Mouse (Mus musculus) spleen, postnatal 14 days (tissue): ENCODE measurements around the gene Gm28053.
A peak's percentile ranks its signal among the peaks of the same experiment; 100 is the strongest.

Source experiments
- DNase-seq, 2 experiments: peaks; one replicate each; pipeline ENCODE4 v3.0.0; 2021 to 2022; ENCODE audit warnings: low spot score in 2 of 2

Gene Gm28053

DNA sequence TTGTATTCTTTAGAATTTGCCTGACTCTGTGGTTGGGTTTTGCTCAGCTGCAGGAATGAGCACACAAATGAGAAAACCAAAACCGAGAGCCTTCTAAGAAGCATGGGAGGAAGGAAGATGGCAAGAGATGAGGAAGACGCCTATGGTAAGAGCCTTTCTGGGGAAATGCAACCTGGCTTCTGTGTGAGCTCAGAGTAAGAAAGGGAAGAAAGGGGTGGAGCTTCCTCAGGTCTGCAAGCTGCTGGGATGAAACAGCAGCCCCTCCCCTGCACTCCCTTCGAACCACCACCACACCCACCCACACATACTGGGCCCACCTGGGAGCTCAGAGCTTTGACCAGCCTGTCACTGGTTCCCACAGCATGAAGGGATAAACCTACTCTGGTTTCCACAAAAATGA, 22.9 kb downstream of the Gm28053 start:
- DNase-seq = no peak

DNA sequence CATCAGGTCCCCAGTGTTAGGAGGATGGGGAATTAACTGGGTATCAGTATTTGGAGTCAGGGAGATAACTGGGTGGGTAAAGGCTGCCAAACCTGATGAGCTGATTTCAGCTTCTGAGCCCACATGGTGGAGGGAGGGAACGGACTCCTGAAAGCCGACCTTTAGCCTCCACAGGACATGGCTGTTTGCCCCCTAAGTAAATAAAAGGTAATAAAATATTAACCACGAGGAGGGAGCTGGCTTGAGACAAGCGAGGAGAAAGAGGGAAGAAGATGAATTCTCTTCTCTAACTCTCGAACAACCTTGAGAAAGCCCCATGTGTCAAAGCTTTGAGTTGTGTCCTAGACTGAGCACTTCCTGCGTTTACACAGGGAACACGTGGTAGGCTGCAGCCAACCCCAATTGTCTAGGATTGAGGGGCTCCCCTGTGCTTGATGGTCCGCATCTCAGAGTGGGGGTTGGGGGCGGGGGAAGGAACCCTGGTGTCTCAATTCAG, 23.4 kb downstream of the Gm28053 start:
- no peak for DNase-seq

DNA sequence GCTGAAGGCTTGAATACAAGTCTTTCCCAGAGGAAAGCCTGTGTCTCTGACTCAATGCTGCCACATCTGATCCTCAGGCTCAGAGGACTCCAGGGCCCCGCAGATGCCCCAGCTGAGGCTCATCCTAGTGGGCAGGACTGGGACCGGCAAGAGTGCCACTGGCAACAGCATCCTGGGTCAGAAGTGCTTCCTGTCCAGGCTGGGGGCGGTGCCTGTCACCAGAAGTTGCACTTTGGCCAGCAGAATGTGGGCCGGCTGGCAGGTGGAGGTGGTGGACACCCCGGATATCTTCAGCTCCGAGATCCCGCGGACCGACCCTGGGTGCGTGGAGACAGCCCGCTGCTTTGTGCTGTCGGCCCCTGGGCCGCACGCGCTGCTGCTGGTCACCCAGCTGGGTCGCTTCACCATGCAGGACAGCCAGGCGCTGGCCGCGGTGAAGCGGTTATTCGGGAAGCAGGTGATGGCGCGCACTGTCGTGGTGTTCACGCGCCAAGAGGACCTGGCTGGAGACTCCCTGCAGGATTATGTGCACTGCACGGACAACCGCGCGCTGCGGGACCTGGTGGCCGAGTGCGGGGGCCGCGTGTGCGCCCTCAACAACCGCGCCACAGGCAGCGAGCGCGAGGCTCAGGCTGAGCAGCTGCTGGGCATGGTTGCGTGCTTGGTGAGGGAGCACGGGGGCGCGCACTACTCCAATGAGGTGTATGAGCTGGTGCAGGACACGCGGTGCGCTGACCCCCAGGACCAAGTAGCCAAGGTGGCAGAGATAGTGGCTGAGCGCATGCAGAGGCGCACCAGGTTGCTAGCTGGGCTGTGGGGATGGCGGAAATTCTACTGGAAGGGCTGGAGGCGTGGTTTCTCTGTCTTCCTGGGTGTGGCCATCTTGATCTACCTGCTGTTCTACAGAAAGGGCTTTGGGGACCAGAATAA, 24.3 kb downstream of the Gm28053 start:
- no peak for DNase-seq

GRCm38 (mm10) chr6:48745490-48745889, 27.1 kb downstream of the Gm28053 start:
- DNase-seq = no peak

DNA sequence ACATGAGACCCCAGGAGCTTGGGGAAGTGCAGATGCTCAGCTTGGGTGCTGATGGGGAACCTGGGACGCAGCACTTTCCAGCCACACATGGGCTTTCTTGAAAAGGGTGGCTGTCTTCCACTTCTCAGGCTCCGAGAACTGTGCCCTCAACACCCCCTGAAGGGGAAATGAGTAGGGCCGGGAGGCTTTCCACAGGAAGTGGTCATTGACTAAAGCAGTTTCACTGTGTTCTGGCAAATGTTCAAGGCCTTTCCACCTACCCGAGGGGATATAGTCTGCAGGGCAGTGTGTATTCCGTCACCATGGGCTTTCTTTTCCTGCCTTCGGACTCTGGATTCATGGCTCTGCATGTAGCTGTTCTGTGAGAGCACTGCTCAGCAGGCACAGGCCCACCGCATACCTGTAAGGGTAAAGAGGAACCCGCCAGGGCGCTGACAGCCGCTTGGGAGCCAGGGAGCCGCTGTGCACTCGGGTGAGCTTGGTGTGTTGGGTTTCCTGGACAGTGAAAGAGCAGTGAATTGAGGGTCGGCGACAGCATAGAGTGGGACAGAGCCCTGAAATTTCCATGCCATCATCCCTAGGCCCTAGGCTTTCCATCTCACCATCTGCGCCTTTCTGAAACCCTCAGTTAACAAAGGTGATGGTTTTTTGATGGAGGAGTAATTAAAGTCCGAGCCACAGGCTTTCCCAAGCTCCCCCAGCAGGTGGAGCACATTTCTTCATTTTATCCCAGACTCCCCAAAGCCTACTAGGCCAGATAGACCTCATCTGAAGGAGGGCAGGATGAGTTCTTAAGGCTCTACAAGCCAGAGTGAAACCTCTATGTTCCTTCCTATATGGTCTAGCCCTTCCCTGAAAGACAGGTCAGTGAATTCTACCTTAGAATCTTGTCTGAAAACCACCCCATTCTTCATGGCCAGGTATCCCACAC, 27.8 kb downstream of the Gm28053 start, which contains the start of gene Gimap5:
Gene Gimap5 (plus strand): TSS at position 239 of the 931 bp plus-strand sequence.
- peak; percentile 37 to 58 for DNase-seq

DNA sequence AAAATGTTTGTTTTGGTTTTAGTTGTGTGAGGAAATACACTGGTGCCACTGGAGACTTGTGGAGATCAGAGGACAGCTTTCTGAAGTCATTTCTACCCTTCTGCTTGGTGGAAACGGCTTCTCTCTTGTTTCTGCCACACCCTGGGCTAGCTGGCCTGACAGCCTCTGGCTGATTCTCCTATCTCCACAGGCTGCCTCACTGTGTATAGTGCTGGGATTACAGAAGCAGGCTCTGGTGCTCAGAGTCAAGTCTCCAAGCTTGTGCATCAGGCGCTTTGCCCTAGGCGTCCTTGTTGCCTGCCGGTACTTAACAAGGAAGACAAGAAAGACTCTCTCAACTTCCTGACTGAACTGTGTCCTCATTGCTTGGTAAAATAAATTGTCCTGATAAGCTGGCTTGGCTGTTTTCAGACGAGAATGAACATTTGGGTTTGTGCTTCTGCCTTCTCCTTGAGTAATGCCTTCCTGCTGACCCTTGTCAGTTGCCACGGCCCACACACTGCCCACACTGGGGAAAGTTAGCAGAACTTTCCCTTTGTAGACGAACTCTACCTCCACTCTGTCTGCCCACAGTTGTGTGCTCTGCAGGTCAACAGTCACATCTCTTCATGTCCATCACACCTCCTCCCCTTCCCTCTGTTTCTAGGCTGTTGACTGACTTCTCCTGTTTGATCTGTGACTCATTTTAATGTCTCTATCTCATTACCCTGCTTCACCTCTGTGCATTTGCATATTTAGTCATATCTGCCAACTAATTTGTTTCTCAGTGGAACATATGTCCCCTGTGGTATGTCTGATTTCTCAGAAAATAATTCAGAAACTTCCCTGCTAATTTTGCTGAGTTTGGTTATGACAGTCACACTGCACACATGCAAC, 28.9 kb downstream of the Gm28053 start:
- no peak for DNase-seq

GRCm38 (mm10) chr6:48763567-48764270, 45.3 kb downstream of the Gm28053 start:
- DNase-seq = no peak

GRCm38 (mm10) chr6:48764496-48764895, 46.1 kb downstream of the Gm28053 start:
- DNase-seq = no peak

GRCm38 (mm10) chr6:48768178-48768869, 49.9 kb downstream of the Gm28053 start:
- peak in 1 of 2 experiments; percentile 11 for DNase-seq

DNA sequence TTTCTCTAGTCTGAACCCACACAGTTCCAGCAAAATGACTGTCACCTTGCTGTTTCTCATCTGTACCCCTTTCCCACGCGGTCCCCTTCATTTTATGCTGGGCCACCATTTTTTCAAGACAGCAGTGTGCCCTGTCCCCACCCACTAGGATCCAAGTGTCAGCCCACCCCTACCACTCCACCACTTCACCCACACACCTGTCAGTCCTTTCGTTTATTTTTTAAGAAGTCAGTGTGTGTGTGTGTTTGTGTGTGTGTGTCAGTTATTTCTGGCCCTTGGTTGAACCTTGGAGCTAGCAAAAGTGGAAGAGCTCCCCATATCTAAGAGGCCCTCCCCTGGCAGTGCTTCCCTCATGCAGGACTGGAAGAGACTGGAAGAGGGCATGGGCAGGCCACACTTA, 50.5 kb downstream of the Gm28053 start:
- DNase-seq = no peak

DNA sequence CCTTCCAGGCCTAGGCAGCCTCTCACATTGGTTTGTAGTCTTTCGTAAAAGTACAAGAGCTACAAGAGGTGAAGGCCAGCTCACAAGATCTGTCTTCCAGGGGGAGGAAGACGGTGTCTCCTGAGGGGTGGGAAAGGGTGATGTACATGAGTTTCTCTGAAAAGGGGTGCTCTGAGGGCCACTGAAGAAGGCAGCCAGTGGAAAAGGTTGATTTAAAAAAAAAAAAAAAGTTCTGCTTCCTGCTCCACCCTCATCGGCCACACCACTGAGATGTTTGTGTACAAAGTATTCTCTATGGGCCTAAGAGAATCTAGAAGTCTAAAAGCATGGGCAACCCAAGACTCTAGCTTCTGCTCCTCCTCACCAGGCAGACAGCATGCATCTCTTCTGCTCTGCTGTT, 52.3 kb downstream of the Gm28053 start, which contains the start of gene Gimap3:
Gene Gimap3 (minus strand): TSS at position 156 of the 400 bp plus-strand sequence.
- DNase-seq = no peak

- peak; percentile 57 to 73 for DNase-seq
Measured at GRCm38 (mm10) chr6:48772030-48772429, 53.6 kb downstream of the Gm28053 start.

- no peak for DNase-seq
Measured at GRCm38 (mm10) chr6:48784406-48784805, 66.0 kb downstream of the Gm28053 start.

DNA sequence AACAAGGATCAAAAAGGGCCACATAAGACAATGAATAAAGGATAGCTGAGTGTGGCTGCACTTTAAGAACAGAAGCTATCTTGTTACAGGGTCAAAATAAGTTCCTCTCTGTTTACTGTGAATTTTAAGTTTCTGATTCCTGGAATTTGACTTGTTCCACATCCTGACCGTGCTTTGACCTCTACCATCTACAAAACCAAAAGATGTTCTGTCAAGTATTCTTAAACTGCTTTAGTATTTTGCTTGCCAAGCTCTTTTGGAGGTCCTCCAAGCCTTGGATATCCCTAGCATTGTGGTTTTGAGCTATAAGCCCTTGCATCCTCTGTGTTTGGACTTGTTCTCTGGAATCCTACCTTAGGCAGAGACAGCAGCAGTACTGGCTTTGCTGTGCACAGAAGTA, 66.8 kb downstream of the Gm28053 start:
- DNase-seq = no peak

GRCm38 (mm10) chr6:48785601-48786000, 67.2 kb downstream of the Gm28053 start:
- DNase-seq = no peak

GRCm38 (mm10) chr6:48787867-48788266, 69.5 kb downstream of the Gm28053 start:
- DNase-seq = no peak

DNA sequence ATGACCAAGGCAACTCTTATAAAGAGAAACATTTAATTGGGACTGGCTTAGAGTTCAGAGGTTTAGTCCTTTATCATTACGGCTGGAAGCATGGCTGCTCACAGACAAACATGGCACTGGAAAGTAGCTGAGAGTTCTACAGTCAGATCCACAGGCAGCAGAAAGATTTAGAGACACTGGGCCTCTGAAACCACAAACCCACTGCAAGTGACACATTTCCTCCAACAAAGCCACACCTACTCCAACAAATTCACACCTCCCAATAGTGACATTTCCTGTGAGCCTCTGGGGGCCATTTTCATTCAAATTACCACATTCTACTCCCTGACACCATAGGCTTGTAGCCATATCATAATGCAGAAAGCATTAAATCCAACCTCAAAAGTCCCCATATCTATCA, 83.5 kb downstream of the Gm28053 start:
- no peak for DNase-seq
